Mouse (Mus musculus): Measurements from ENCODE around the gene Olfr472. TPM values are rescaled to one million over a fixed set of nuclear protein-coding genes. Genes with fewer than 3 reads are reported as not detected.

Gene Olfr472
- polyA plus RNA-seq (2014; fragmentation: Illumina TruSeq; extraction: RNeasy Lipid Tissue Mini Kit (QIAGEN cat#74804); ENCODE audit: low read depth, low replicate concordance) = not detected

GRCm38 (mm10) chr7:107897602-107898001 lies at the start of gene Olfr472:
Gene Olfr472, plus strand, starts transcription at chr7:107897902.

GRCm38 (mm10) chr7:107930146-107930545 lies 32.4 kb downstream of the Olfr472 start, which contains the start of gene Olfr473:
Gene Olfr473, plus strand, starts transcription at chr7:107930446.

GRCm38 (mm10) chr7:107954343-107954742 lies 56.6 kb downstream of the Olfr472 start, which contains the start of gene Olfr474:
Gene Olfr474, plus strand, starts transcription at chr7:107954643.

Other genes starting within 250 kb of the Olfr472 start
- gene Cyb5r2, start 139.9 kb upstream of the Olfr472 start, polyA plus RNA-seq (2014; fragmentation: Illumina TruSeq; extraction: RNeasy Lipid Tissue Mini Kit (QIAGEN cat#74804); ENCODE audit: low read depth, low replicate concordance) = 10.8 TPM
- 426 TPM for gene Ovch2, start 96.7 kb upstream of the Olfr472 start, polyA plus RNA-seq (2014; fragmentation: Illumina TruSeq; extraction: RNeasy Lipid Tissue Mini Kit (QIAGEN cat#74804); ENCODE audit: low read depth, low replicate concordance)
- 0.94 TPM for gene Olfr467, start 85.6 kb upstream of the Olfr472 start, polyA plus RNA-seq (2014; fragmentation: Illumina TruSeq; extraction: RNeasy Lipid Tissue Mini Kit (QIAGEN cat#74804); ENCODE audit: low read depth, low replicate concordance)
- gene Olfr469, start 72.4 kb upstream of the Olfr472 start, polyA plus RNA-seq (2014; fragmentation: Illumina TruSeq; extraction: RNeasy Lipid Tissue Mini Kit (QIAGEN cat#74804); ENCODE audit: low read depth, low replicate concordance) = not detected
- gene Olfr470, start 50.4 kb upstream of the Olfr472 start, polyA plus RNA-seq (2014; fragmentation: Illumina TruSeq; extraction: RNeasy Lipid Tissue Mini Kit (QIAGEN cat#74804); ENCODE audit: low read depth, low replicate concordance) = not detected
- gene Olfr473, start 32.5 kb downstream of the Olfr472 start, polyA plus RNA-seq (2014; fragmentation: Illumina TruSeq; extraction: RNeasy Lipid Tissue Mini Kit (QIAGEN cat#74804); ENCODE audit: low read depth, low replicate concordance) = not detected
- not detected for gene Olfr474, start 56.7 kb downstream of the Olfr472 start, polyA plus RNA-seq (2014; fragmentation: Illumina TruSeq; extraction: RNeasy Lipid Tissue Mini Kit (QIAGEN cat#74804); ENCODE audit: low read depth, low replicate concordance)
- gene Olfr476, start 66.9 kb downstream of the Olfr472 start, polyA plus RNA-seq (2014; fragmentation: Illumina TruSeq; extraction: RNeasy Lipid Tissue Mini Kit (QIAGEN cat#74804); ENCODE audit: low read depth, low replicate concordance) = not detected
- not detected for gene Olfr477, start 88.8 kb downstream of the Olfr472 start, polyA plus RNA-seq (2014; fragmentation: Illumina TruSeq; extraction: RNeasy Lipid Tissue Mini Kit (QIAGEN cat#74804); ENCODE audit: low read depth, low replicate concordance)
- not detected for gene Olfr478, start 136.1 kb downstream of the Olfr472 start, polyA plus RNA-seq (2014; fragmentation: Illumina TruSeq; extraction: RNeasy Lipid Tissue Mini Kit (QIAGEN cat#74804); ENCODE audit: low read depth, low replicate concordance)
- not detected for gene Olfr479, start 152.8 kb downstream of the Olfr472 start, polyA plus RNA-seq (2014; fragmentation: Illumina TruSeq; extraction: RNeasy Lipid Tissue Mini Kit (QIAGEN cat#74804); ENCODE audit: low read depth, low replicate concordance)
- not detected for gene Olfr480, start 169.4 kb downstream of the Olfr472 start, polyA plus RNA-seq (2014; fragmentation: Illumina TruSeq; extraction: RNeasy Lipid Tissue Mini Kit (QIAGEN cat#74804); ENCODE audit: low read depth, low replicate concordance)
- not detected for gene Olfr481, start 182.0 kb downstream of the Olfr472 start, polyA plus RNA-seq (2014; fragmentation: Illumina TruSeq; extraction: RNeasy Lipid Tissue Mini Kit (QIAGEN cat#74804); ENCODE audit: low read depth, low replicate concordance)
- gene Olfr482, start 199.7 kb downstream of the Olfr472 start, polyA plus RNA-seq (2014; fragmentation: Illumina TruSeq; extraction: RNeasy Lipid Tissue Mini Kit (QIAGEN cat#74804); ENCODE audit: low read depth, low replicate concordance) = not detected
- gene Olfr483, start 202.9 kb downstream of the Olfr472 start, polyA plus RNA-seq (2014; fragmentation: Illumina TruSeq; extraction: RNeasy Lipid Tissue Mini Kit (QIAGEN cat#74804); ENCODE audit: low read depth, low replicate concordance) = not detected
- not detected for gene Olfr484, start 229.5 kb downstream of the Olfr472 start, polyA plus RNA-seq (2014; fragmentation: Illumina TruSeq; extraction: RNeasy Lipid Tissue Mini Kit (QIAGEN cat#74804); ENCODE audit: low read depth, low replicate concordance)

Data from adipose tissue, adult 10 weeks (tissue).